Mouse (Mus musculus): Measurements from ENCODE around the gene Esp3. TPM values are rescaled to one million over a fixed set of nuclear protein-coding genes. Genes with fewer than 3 reads are reported as not detected.
"Not testable (repeated sequence)": the region's sequence is repeated elsewhere in the genome, so short reads cannot be mapped to it uniquely, and the experiment has no call there.

Esp3 gene
- total RNA-seq (2021) = not detected
- long read RNA-seq = 0 reads

DNA sequence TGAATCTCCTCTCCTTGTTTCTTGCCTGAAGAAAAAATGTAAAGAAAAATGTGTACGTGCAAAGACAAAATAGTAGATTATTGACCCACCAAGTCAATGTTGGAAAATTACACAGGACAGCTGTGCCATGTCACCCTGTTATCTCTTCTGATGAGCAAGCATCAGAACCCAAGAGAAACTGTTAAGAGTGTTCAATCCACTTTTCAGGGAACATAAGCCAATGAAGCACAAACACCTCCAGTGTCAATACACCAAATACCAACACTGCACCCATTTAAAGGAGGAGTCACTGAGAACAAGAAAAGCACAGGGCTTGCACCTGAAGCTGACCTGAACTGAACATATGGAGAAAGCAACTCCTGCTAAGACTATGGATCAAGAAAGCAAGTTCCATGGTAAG lies at the start of gene Esp3:
TSS of gene Esp3 (plus strand) at position 301 of the 400 bp plus-strand sequence.
- not testable (repeated sequence) for DNase-seq (ENCODE audit: low spot score in 2 of 2)

DNA sequence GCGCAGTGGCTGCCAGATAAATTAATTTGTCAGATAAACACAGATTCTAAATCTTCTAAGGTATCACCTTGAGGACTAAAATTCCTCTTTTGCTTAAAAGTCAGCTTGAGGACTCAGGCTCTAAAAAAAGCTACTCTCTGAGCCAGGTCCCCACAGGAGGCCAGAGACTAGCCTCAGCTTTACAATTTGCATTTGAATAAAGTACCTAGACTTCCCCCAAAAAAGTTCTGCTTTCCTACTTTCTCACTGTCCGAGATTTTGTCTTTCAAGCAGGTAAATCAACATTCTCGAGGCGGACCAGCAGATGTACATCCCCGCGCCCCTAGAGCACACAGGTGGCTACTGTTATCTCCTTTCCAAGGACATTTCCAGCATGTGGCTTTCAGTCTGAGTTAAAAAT lies 48.0 kb upstream of the Esp3 start:
- DNase-seq (ENCODE audit: low spot score in 2 of 2) = not testable (repeated sequence)

DNA sequence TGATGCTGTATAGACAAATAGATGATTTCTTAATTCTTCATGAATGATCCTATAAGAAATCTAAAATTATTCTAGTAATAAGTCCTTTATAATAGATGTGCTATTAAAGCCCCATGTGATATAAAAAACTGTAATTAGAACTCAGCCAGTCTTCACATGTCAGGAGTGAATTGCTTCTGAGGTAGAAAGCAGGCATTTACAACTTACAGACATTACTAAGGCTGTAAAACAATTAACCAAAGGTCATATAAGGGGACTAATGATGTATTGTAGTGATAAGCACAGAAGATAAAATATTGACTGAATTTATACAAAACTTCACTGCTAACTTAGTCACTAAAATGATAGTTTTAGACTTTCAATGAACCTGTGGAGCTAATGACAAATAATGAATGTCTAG lies 40.6 kb upstream of the Esp3 start:
- no peak for DNase-seq (ENCODE audit: low spot score in 2 of 2)

DNA sequence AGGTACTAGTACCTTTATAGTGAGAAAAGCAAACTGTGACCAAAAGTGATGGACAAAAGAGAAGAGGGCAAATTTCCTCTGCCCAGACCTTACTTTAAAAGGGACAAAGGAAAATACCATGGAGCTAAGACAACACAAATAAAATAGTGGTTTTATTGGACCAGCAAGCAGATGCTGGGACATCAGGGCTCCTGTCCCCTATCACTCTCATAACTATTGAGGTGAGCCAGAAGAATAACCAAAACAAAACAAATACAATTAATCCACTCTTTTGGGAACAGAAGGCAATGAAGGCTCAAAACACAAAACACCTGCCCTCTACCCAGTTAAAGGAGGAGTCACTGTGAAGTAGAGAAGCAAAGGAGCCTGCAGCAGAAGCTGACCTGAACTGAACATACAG lies 33.6 kb upstream of the Esp3 start, which contains the start of gene Esp4:
TSS of gene Esp4 (plus strand) at position 301 of the 400 bp plus-strand sequence.
- DNase-seq (ENCODE audit: low spot score in 2 of 2) = no peak

DNA sequence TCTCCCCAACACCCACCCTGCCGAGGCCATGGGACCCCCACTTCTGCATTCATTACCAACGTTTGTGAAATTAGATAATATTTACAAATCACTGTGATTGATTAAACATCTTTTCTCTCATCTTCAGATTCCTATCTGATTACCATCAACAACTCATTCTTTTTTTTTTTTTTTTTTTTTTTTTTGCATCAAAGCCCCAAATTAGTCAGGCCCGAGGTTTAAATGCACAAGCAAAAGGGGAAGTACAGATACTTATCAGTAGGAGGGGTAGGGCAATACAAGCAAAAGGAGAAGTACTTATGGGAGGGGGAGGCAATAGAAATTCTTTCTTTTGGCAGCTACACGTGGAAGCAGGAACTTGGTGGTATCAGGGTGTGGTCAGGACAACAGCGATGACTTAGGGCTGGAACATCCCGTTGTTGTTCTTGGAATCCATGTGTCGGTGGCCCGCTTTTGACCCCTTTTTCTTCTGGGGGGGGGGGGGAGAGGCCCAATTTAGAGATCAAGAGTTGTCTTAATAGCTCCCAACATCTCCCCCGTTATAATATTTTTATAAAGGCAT lies 30.3 kb downstream of the Esp3 start:
- DNase-seq (ENCODE audit: low spot score in 2 of 2) = not testable (repeated sequence)

DNA sequence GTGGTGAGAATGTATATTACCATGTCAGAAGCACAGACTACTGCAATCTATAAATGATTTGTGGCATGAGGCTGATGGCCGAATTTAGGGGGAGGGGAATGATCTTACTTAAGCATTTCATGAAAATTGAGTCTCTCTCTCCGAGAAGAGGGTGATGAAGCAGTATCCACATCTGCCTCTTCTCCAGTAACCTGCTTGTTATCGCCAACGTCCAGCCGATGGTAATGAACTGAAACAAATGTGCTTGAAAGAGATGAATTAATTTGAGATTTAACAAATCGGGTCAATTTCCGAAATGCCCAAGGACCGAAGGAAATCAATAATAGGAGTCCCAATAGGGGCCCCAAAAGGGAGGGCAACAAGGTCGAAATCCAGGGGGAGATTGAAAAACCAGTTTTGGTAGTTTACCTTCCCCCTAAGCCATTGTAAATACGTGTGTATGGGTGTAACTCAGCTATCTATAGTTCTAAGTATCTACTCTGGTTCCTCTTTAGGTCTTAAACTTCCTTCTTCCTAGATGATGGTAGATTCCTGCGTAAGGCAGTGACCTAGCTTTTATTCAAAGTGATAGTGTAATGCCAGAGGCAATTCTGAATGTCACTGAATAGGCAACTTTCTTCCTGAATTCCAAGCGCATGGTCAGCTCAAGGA lies 31.4 kb downstream of the Esp3 start:
- DNase-seq (ENCODE audit: low spot score in 2 of 2) = not testable (repeated sequence)

Other genes starting within 250 kb of the Esp3 start
- not detected for gene Esp8, start 112.1 kb upstream of the Esp3 start, total RNA-seq (2021)
- not detected for gene Esp6, start 70.6 kb upstream of the Esp3 start, total RNA-seq (2021)
- gene Esp4, start 33.5 kb upstream of the Esp3 start, total RNA-seq (2021) = not detected
- not detected for gene Esp1, start 95.0 kb downstream of the Esp3 start, total RNA-seq (2021)
- not detected for gene Crisp2, start 174.9 kb downstream of the Esp3 start, total RNA-seq (2021)
- not detected for gene Rhag, start 179.1 kb downstream of the Esp3 start, total RNA-seq (2021)
- gene 9130008F23Rik, start 248.5 kb downstream of the Esp3 start, total RNA-seq (2021) = not detected

Data from layer of hippocampus, adult 18-20 months (tissue).